Mouse (Mus musculus): ENCODE measurements around the gene Dbndd1. TPM values are rescaled to one million over a fixed set of nuclear protein-coding genes. Genes with fewer than 3 reads are reported as not detected.
"Not testable (repeated sequence)": the region's sequence is repeated elsewhere in the genome, so short reads cannot be mapped to it uniquely, and the experiment has no call there.

Dbndd1 gene
- 0.26 and 0.75 TPM in 2 replicates for total RNA-seq (2021)
- long read RNA-seq, experiment 1, partial matches to known transcripts: 0 of 5 reads
- long read RNA-seq, experiment 1, other reads (novel, unspliced or antisense): 1 of 5 reads
- long read RNA-seq, experiment 2: 0 reads

DNA sequence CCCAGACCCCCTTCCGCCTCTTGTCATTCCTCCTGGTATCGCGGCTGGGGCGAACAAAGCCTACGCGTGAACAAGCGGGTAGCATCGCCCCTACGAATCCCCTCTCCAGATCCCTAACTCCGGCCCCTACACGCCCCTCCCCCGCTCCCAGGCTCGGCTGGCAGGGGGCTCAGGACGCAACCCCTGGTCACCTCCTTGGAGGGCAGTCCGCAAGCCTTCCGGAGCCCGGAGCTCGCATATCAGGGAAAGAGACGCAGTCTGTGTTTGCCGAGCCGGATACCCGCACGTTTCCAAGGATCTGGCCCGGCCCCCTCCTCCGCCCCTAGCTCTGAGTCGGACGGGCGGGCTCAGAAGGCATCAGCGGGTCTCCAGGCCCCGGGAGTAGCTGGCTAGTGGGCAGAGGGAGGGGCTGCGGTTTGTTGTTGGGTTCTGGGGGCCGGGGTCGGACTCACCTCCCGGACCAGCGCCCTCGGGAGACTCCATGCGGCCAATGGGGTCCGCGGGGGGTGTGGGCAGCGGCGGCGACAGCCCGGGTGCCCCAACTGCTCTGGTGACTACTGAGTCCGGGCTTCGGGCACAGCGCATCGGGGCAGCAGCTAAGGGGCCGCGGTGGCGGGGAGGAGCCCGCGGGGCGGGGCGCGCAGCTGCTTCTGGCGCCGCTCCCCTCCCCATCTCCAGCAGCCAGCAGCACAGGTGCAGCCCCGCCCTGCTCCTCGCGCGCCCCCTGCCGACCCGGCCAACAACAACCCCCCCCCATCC lies at the start of gene Dbndd1:
Gene Dbndd1, minus strand, starts transcription at position 683 of the 759 bp plus-strand sequence.
- peak; percentile 50 for DNase-seq

DNA sequence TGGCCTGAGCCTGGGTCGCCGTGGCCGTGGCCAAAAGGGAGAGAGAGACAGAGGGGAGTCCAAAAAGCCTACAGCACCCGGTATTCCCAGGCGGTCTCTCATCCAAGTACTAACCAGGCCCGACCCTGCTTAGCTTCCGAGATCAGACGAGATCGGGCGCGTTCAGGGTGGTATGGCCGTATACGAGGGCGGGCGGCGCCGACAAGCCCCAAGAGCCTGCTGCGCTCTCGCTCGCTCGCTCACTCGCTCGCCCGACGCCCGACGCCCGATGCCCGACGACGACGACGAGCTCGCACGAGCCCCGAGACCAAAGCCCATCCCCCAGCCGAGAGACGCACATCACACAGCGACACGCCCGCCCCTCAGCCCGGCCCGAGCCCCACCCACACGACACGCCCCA lies 49.0 kb upstream of the Dbndd1 start:
- not testable (repeated sequence) for DNase-seq

DNA sequence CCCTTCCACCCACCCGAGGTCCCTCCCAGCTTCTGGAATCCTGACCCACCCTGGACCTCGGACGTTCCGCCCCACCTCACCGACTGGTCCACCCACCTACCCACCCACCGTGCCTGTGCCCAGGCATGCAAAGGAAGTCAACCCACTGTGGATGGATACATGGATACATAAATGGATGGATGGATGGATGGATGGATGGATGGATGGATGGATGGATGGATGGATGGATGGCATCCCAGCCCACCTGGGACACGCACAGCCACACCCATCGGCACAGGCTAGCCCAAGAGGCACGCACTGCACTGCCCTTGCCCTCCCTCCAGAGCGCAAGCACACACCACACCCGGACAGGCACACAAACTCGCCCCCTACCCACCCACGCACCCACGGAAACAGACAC lies 22.4 kb upstream of the Dbndd1 start:
- DNase-seq: not testable (repeated sequence)

DNA sequence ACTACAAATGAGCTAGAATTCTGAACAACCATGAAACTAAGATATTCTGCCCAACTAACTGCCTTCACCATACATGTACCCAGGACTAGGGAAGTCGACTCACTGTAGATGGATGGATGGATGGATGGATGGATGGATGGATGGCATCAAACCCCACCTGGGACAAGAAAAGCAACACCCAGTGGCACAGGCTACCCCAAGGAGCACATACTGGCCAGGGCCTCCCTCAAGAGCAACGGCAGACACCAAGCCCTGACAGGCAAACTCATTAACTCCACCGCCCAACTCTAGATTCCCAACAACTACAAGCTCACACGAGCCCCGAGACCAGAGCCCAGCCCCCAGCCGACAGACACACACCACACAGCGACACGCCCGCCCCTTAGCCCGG lies 21.7 kb upstream of the Dbndd1 start:
- DNase-seq: no peak

DNA sequence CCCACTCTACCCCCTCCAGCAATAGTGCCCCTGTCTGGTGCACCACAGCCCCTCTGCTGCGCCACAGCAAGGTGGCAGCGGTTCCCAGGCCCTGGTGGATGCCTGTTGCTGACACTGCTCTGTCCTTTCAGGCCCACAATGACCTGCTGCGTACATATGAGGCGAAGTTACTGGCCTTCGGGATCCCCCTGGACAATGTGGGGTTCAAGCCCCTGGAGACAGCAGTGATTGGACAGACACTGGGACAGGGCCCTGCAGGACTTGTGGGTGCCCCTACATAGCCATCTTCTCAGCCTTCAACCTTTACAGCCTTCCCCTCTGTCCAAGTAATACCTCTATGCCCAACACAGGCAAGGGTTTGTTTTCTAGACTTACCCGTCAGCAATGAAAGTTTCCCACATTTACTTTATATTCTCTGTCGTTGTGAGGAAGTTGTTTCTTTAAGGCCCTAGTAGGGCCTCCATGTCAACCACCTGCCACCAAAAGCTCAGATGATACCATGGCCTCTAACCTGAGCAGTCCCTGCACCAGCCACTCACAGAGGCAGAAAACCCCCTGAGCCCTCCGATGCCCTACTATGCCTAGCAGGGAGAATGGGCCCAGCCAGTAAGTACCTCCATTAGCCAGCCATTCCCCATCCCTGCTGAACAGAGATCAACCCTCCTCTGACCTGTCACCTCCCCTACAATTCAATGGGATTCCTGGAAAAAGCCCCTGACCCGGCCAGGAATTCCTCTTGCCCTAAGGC lies 21.2 kb upstream of the Dbndd1 start:
- no peak for DNase-seq

DNA sequence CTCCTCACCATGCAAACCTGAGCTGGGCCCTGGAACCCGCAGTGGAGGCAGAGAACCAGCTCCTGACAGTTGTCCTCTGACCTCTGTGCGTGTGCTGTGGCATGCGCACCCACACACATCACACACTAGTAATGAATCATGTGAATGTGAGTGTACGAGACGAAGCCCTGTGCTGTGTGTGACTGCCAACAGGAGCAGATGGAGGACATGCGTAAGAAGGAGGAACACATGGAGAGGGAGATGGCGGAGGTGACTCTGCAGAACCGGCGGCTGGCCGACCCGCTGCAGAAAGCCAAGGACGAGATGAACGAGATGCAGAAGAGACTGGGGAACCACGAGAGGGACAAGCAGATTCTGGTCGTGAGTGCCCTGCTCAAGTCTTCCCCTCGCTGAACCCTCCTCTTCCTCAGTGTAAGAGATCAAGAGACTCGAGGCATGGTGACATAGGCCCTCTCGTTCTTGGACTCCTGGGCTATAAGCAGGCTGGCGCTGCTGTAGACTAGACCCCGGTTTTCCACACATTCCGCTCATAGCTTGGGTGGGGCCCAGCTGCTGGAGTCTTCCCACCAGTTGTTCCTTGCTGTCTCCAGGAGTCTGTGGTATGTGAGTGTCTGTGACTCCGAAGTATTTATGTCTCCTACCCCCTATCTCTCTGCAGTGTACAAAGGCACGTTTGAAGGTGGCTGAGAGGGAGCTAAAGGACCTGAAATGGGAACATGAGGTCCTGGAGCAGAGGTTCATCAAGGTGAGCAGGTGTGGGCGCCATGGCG lies 12.6 kb upstream of the Dbndd1 start:
- DNase-seq: no peak

DNA sequence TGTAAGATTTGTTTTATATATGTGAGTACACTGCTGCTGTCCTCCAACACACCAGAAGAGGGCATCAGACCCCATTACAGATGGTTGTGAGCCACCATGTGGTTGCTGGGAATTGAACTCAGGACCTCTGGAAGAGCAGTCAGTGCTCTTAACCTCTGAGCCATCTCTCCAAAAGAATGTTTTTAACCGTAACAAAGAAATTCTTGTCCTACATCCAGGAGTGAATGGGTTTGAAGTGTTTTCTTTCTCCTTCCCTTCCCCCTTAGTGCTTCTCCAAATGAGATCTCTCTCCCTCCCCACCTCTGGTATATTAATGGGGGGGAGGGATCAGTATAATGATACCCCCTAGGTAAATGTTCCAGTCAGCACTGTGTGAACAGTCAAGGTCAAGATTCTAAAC lies 4.8 kb upstream of the Dbndd1 start:
- DNase-seq: not testable (repeated sequence)

DNA sequence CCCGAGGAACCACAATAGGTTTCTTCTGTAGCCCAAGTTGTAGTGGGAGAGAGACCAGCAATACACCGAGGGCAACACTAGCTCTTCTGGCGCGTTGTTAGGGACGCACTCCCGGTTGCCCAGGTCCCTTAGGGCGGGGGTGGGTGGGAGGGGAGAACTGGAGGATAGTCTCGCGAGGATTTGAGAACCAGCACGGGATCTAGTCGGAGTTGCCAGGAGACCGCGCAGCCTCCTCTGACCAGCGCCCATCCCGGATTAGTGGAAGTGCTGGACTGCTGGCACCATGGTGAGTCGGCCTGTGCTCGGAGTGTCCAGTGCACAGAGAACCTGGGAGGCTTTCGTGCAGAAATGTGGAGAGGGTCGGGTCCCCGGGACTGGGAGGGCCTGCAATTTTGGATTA lies 3.4 kb upstream of the Dbndd1 start, which contains the start of gene Gas8:
Gene Gas8, plus strand, starts transcription at position 168 of the 400 bp plus-strand sequence.
- peak; percentile 94 for DNase-seq

DNA sequence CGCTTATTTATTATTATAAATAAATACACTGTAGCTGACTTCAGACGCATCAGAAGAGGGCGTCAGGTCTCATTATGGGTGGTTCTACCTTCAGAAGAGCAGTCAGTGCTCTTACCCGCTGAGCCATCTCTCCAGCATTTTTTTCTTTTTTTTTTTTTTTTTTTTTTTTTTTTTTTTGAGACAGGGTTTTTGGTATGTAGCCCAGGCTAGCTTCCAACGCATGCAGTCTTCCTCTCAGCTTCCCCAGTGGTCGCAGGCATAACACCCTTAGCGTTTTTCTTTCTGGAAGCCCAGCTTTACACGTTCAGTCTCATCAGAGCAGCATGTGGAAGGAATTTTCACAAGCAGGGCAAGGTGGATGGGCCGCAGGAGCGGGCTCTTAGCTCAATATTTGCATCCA lies 2.9 kb upstream of the Dbndd1 start:
- no peak for DNase-seq

DNA sequence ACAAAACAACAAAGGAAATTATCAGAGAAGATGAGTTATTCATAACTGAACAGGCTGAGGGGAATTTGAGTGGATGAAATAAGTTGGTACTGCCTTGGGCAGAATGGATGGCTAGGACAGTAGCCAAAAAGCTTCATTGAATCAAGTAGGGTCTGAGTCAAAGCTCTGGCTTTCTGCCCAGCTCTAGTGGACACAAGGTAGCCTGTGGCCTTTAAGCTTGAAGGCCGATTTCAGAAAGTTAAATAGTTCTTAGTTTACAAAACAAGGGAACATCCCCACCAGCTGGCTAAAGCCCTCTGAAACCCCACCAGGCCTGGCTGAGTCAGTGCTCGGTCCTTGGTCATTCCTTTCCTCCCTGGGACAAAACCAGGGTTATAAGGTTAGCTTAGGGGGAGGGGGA lies 1.3 kb upstream of the Dbndd1 start:
- DNase-seq: peak; percentile 89

DNA sequence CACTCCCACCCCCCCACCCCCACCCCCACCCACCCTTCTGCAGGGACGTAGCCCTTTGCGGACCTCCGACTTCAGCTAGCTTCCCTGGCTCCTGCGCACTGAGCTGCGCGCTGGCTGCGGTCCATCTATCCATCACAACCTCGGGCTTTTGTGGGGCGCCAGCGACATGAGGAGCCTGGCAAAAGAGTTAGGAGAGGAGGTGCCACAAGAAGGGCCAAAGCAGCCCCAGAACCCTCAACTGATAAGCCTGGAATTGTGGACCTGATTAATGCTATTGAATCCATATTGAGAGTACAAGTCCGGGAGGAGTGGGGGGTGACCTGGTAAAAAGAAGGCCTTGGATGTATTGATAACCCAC lies 256 bp upstream of the Dbndd1 start:
- no peak for DNase-seq

DNA sequence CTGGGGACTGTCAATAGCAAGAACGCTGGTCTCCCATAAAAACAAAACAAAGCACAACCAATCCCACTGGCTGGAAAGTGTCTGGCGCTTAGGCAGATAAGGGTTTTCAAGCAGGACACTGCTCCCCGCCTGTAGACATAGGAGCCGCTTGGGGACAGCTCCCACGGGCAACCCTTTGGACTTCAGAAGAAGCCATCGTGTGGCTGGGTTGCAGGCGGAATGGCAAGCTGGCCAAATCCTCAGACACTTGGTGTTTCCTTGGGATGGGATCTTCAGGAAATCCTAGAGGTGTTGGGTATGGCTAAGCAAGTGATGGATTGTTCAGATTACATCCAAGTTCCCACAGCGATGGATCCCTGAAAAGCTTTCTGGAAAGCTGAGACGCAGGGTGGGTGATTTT lies 1.1 kb downstream of the Dbndd1 start:
- no peak for DNase-seq

DNA sequence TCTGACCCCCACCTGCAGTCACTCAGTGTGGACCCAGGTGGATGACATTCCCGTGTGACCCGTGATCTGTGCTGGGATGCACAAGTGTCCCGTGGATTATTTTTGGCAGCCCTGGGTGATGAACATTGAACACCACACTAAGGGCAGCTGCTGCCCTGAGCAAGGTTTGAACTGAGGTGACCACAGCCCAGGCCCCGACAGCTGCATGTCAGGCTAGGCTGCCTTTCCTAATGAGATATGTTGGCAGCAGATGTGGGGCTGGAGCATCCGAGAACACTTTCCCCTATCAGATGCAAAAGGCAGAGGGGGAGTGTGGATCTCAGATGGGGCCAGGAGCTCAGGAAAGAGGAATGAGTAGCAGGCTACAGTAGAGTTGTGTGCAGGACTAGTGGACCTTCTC lies 4.4 kb downstream of the Dbndd1 start:
- no peak for DNase-seq

DNA sequence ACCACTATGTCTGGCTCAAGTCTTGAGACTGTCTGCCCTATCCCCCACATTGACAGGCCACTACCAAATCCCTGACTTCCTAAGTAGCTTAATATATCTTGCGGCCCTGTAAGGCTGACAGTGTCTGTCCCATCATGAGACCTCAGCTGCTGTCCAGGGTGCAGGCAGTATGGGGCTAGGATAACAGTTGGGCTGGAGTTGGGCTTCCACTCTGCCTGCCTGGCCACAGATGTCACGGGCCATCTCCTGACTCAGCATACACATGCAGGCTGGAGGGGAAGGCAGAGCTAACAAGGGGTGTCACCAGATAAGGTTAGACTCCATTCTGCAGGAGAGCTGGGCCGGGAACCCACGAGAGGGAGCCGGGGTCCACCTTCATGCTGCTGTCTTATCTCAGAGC lies 8.1 kb downstream of the Dbndd1 start:
- DNase-seq: no peak

DNA sequence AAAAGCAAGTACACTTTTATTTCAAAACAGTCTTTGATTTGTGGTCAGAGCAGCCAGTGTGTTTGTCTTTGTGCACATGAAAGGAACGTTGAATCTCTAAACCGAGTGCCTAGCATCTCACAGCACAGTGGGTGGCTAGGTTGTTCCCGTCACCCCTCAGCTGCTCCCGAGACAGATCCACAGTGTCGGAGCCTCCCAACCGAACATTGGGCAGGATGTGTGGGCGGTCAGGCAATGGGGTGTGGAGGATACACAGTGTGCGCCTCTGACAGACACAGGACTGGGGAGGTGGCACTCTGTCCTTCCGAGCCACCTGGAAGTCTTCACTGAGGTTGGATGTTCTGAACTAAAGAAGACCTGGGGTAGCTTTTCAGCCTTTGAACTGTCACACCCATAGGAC lies 9.6 kb downstream of the Dbndd1 start:
- DNase-seq: no peak

DNA sequence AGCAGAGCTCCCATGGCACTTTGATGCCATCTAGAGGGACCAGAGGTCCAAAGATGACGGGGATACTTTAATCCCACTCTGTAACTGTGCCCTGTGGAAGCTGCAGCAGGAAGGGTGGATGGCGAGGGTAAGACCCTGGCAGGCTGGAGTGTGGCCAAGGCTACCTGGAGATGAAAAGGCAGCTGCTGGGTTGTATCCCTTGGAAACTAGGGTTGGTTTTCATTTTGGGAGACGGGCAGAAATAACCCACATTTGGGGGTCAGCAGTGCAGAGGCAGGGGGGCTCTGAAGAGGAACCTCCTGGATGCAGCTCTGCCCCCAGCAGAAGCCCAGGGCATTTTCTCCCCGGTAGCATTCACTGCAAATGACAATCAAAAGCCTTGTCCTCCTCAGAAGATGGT lies 10.0 kb downstream of the Dbndd1 start:
- DNase-seq: no peak

DNA sequence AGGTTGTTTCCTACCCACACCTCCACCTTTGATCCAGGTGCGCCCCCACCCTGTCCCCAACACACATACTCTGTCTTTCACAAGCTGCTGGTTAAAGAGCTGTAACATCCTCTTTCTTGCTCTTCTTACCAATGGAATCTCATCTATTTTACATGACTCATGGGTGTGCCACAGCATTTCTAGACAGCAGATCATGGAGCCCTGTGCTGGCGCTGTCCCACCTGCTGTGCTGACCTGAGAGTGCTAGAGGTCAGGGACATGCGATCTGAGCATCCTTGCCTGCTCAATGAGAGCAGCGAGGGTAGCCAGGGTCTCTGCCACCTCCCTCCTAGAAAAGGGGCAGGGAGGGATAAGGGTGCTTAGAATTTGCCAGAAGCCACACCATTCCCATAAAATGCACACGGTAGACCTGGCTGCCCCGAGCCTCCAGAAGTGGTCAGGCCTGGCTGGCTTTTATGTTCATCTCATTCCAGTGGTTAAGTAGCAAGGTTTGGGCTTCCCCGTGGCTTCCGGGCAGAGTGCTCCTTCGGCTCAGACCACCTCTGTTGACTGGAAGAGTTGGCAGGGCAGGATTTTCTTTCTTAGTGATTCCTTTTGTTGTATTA lies 10.6 kb downstream of the Dbndd1 start:
- DNase-seq: no peak

DNA sequence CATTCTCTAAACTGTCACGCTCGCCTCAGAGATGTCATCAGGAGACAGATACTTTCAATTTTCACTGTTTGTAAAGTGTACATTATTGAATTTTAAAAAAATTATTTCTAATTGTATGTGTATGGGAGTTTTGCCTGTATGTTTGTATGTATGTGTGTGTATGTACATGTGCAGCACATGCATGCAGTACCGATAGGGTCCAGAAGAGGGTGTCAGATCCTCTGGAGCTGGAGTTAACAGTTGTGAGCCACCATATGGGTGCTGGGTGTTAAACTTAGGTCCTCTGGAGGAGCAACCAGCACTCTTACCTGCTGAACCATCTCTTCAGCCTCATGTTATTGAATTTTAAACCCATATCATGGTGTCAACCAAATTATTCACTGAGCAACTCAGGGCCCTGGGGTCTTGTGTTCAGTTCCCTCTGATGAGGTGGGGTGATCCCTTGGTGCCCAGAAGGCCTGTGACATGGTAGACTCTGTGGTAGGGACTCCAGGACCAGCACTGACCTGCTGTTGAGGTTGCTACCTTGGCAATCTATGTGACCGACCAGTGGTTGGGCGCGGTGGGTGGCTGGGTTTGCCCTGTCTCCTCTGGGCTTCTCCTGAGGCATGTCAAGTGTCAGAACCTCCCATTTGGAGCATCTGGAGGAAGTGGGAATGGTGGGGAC lies 11.3 kb downstream of the Dbndd1 start:
- DNase-seq: no peak

DNA sequence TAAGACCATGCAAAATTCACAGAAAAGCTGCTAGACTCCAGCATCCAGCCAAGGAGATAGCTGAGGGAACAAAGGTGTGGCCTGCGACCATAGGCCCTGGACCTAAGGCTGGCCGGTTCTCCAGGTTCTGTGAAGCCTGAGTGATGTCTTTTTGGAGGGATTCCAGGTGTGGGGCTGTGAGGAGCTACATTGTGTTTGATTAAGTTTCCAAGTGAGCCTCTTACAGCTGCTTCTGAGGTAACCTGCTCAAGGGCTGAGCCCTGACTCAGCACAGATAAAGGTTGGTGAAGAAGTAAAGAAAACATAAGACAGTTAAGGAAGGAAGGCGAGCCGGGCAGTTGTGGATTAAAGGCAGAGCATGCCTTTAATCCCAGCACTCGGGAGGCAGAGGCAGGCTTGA lies 13.1 kb downstream of the Dbndd1 start:
- no peak for DNase-seq

DNA sequence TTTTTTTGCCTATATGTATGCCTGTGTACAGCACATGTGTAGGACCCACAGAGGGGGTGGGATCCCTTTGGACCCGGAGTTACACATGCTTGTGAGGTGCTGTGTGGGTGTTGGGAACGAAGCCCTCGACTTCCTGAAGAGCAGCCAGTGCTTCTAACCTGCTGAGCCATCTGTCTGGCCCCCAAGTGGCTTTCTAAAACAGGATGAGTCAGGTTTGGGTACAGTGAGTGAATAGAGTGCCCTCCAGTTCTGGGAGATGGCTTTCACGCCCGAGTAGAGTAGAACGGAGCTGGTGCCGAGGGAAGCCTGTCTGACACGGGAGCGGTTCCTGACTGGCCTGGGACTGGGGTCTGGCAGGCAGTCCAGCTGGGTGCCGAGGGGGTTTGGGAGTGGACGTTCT lies 15.7 kb downstream of the Dbndd1 start:
- no peak for DNase-seq

DNA sequence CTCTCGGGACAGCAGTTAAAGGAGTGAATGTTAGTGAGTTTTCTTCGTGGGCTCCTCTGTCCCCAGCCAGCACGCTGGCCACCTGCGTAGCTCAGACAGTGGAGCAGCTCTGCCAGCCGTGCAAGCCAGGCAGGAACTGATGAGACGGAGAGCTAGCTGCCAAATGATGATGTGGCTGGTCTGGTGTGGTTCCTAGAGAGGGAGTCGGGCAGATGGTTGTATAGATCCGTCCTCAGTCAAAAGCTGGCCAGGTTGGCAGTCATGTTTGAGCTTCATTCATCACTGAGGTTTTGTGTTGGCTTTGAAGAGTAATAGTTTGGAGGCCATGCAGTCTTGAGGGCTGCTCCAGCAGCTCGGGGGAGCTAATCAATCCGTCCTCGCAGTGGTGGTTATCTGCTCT lies 16.3 kb downstream of the Dbndd1 start:
- DNase-seq: no peak

DNA sequence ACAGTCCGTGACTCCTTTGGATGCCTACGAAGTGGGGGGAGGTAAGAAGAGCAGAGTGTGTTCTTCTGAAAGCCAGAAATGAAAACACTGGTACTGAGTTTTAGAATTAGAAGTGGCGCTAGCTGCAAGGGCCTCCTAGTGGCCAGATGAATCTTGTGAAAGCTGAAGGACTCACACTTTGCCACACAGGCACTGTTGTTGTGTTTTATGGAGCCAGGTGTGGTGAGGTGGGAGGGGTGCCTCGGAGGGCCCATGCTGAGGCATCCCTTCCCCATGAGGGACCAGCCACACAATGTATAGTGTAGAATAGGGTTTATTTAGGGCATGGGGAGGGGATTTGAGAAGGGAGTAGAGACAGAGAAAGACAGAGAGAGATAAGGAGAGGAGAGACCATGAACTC lies 17.6 kb downstream of the Dbndd1 start:
- no peak for DNase-seq
